Mouse (Mus musculus): ENCODE results near the gene Art4.
"Not testable (repeated sequence)": the region's sequence is repeated elsewhere in the genome, so short reads cannot be mapped to it uniquely, and the experiment has no call there.

Art4 gene

DNA sequence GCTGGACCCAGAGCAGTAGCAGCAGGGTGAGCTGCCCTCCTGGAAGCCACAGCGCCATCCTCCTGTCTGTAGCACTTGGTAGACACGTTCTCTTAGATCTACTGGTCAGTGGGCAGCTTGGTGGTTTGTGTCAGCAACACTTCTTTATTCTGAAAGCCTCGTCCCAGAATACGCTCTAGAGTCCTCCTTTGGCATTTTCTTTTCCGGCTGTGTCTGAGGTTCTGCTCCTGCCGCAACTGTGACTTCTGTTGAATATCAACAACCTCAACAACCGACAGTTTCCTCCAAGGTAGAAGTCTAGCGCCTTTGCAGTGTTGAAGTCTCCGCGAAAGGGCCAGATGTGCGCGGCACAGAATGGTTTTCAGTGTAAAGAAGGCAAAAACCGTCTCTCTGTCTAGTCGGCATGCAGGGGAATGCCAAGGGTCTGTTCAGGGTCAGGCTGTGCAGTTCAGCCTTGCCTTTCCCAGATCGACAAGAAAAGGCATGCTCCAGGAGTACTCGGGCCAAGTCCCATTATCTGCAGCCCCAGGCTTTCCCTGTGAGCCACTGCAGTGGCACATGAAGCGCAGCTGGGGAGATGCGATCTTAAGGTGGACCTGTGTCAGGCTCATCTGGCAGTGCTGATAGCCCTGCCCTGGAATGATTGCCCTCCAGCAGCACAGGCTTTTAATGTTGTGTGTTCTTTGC is at the start of gene Art4:
Gene Art4, minus strand, starts transcription at position 548 of the 687 bp plus-strand sequence.
- DNase-seq (ENCODE audit: low read depth, low spot score): peak; percentile 47

DNA sequence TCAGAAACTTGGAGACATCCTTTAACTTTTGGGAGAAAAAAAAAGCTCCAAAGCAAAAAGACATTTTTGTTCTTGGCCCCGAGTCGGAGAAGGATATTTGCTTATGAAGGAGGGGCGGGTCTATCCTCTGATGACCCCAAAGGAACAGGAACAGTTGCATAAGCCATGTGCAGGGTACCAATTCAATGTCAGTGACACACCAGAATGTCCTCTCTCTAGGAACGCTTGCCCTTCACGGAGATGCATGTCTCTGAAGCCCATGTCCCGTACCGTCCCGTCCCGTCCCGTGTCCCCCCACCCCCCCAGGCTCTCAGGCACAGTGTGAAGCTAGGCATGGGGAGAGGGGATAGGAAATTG is 49.4 kb upstream of the Art4 start:
- no peak for DNase-seq (ENCODE audit: low read depth, low spot score)

DNA sequence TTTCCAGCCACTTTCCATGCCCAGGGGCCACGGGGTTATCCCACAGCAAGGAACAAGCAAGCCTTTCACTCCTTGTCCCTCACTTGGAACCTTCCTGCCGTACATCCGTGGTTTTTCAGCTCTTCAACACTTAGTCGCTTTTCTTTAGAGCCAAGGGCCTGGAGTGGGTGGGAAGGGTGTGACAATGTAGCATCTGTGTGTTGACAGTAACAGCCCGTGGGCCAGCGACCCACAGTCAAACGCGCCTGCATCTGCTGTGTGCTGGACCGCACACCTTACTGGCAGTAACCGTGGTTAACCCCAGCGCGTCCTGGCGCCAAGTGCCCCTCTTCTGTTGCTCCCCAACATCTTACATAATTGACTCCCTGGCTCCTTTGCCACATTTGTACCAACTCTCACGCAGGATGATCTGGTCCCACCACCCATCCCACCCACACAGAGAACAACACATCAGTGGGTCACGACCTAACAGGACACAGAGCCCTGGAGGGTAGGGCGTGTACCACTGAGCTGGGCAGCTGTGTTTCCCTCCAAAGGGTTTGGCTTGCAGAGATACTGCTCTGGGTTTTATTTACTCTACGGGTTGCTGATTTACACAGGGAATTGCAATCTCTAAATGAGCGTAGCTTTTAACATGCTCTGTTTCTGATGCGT is 48.9 kb upstream of the Art4 start:
- no peak for DNase-seq (ENCODE audit: low read depth, low spot score)

DNA sequence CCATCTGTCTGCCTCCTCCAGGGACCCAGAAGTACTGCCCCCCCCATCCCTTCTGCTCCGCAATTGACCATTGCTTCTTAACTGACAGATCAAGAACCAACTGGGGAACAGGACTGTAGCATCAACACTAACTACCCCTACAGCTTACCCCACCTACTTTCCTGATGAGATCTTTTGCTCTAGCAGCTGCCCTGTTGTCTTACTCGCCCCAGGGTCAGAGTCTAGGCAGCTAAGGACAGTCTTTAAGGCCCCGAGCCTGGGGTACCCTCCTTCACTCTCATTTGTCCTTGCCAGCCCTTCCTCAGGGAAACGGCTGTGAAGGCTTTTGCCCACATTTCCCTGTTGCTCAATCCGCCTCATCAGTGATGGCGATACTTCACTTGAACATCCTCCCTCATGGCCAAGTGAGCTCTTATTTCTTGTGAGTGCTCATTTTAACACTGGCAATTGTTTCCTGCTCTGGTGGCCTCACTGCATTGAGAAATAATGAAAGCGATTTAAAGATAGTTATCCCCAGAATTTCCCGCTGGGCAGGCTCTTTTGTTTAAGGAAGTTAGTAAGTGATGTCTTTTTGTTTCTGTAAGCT is 46.4 kb upstream of the Art4 start:
- no peak for DNase-seq (ENCODE audit: low read depth, low spot score)

DNA sequence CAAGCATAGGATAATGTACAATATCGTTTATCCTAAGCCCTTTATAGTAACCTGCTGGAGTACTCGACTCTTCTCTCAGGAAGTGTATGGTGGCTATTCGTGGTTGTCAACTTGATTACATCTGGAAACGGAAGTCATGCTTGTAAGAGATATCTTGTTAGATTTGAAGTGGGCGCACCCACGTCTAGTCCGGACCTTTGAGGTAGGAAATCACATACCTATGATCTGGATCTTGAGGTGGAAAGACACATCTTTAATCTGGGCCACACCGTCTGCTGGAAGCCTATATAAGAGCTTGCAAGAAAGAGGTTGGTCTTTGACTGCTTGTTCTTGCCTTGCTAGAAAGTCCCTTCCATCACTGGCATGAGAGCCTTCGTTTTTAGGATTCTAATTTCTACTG is 45.0 kb upstream of the Art4 start:
- DNase-seq (ENCODE audit: low read depth, low spot score): no peak

DNA sequence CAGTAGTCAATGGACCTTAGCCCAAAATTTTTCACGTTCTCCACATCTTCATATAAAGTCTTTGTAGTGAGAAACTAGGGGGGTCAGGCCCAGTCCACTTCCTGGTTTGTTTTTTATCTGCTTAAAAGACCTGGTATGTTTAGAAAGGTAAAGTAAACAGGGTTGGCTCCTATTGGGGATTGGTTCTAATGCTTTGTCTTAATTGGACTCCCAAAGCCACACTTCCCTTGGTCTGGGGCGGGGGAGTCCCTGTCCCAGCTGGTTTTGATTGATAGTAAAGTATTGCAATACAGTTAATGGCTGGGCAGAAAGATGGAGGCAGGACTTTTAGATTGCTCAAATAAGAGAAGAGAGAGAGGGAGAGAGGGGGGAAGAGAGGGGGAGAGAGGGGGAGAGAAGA is 43.5 kb upstream of the Art4 start:
- DNase-seq (ENCODE audit: low read depth, low spot score): no peak

DNA sequence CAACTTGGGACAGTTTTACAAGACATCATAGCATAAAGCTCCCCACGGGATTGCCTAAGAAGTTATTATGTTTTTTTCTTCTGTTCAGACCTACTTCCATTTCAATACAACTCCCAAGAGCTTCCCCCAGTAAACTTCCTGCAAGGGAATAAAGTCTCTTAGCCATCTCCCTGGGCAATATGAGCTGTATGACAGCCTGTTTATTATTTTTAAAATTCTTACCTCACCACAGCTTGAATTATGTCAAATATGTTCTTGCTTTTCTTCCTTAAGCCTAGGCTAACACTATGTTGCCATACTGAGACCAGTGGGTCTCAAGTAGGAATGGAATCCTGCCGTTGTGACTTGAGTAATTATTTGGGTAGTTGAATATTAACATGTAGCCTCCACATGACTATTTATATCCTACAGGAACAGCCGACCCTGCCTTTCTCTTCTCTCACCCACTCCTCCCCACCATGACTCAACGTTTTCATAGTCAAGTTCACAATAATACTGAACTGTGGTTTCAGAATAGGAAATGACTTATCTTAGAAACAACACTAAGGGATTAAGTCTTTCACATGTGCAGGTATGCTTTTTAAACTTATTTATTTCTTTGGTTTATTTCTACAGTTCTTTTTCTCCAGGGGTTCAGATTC is 43.0 kb upstream of the Art4 start:
- no peak for DNase-seq (ENCODE audit: low read depth, low spot score)

DNA sequence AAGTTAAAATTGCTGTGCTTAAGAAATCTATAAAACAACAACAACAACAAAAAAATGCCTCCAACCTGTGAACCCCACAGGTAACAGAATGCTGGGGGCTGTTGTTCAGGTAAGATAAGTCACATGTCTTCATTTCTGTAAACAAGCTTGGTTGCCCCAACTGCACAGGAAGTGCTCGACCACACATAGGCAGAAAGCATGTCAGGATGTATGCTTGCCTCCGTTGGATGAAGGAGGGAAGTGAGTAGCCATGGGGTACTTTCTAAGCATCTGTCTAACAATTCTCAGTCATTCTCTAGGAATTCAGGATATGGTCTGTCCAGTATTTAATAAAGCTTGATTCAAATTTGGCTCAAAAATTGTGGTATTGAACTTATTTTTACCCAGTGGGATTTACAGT is 41.4 kb upstream of the Art4 start:
- no peak for DNase-seq (ENCODE audit: low read depth, low spot score)

DNA sequence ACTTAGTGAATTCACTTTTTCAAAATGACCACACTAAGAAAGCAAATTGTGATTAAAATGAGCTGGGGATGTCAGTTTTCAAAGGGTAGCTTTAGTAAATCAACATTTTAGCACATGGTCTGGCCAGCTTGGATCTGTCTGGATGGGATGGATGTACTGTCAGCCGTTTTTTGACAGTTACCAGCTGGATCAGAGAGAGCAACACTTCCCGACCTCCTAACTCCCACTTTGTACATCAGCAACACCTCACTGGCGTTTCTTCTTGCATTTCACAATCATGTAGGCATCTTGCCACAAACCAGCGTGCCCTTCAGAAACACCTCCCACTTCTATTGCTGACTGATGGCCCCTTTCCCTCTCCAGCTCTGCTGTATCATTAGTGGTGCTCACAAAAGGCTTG is 40.7 kb upstream of the Art4 start:
- no peak for DNase-seq (ENCODE audit: low read depth, low spot score)

DNA sequence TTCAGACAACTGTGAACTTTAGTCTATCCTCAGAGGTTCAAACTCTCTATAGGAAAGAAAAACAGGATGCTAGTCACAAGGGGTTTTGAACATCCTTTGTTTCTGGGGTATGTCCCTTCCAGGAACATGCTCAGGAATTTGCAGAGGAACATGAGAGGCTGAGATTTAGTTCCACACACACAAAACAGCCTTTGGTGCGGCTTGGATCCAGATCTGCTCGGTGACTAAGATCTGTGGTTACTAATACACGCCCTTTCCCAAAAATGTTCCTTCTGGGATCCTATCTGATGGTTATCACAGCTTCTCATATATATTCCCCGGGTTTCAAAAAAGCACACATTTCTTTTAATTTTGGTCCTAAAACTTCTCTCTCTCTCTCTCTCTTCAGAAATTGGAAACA is 40.3 kb upstream of the Art4 start:
- no peak for DNase-seq (ENCODE audit: low read depth, low spot score)

DNA sequence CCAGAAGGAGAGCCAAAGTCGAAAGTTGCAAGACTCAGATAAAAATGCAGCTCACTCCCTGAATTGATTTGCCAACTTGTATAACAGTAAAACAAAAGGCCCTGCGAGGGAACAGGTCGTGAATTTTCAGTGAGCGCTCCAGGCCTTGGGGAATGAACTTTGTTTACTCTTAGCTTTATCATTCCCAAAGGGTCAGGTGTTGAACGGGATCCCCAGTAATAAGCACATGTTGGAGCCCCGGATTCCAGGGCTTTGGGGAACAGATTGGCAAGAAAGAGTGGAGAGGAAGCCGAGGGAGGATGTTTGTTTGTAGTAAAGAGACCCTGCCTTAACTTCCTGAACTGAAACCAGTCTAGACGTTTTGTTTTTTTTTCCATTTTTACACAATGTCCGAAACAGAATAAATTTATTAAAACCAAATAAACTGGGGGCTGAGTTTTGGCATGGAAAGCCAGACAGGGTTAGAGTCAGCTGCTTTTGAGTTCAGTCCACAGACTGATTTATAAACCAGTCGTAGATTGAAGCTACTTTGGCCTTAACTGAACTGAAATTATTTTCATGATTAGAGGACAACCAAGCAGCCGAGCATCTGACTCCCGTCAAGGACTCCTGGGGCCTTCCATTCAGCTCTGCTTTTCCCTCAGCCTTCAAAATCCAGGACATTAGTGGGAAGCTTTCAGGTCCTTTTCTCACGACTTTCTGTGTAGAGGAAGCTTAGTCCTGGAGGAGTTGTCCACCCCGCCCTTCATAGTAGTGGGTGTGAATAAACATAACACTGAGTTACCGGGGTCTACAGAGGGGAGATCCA is 37.2 kb upstream of the Art4 start:
- DNase-seq (ENCODE audit: low read depth, low spot score): no peak

DNA sequence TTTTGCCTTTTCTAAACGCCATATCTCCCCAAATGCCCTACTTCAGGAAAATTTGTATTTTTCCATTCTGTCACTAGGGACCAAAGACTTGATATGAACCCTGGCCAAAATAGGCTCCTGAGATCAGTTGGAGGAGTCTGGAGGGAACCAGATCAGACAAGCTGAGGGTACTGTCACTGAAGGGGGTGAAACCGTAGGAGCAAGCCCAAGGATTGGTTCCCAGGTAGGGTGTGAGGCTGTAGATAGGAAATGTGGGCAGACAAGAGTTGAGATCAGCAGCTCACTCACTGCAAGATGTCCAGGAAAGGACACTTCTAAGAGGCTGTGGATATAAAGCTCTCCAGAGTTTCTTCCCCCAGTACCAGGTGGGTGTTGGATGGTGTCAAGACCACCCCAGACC is 34.5 kb upstream of the Art4 start:
- DNase-seq (ENCODE audit: low read depth, low spot score): no peak

DNA sequence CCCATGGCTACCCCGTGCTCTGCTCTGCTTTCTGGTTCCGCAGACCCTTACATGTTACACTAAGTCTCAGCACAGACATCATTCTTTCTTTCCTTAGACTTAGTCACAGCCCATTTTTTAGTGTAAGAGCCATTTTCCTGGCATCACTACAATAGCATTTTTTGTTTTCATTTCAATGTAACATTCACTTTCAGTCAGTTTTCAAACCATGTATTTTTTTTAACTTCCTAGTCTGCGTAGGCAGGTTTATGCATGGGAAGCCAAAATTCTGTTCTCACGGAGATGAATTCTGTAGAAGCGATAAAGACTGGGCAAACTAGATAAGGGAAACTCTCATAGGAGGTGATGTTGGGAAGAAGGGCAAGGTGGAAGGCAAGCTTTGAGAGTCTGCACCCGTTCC is 32.0 kb upstream of the Art4 start:
- DNase-seq (ENCODE audit: low read depth, low spot score): no peak

DNA sequence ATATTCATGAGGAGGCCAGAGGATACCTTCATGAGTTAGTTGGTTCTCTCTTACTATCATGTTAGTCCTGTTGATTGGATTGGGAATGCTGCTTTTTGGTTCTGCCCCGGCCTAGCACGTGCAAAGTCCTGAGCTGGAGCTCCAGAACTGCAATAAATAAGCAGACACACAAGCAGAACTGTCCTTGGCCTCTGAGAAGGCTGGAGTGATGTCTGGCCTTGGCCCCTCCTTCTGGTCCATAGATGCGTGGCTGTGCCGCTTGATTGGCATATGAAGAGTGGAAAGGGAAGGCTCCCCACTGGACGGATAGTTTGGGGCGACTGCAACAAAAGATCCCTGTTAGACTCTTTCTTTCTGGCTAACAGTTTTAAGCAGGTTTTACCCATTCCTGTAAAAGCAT is 31.5 kb upstream of the Art4 start:
- DNase-seq (ENCODE audit: low read depth, low spot score): no peak

DNA sequence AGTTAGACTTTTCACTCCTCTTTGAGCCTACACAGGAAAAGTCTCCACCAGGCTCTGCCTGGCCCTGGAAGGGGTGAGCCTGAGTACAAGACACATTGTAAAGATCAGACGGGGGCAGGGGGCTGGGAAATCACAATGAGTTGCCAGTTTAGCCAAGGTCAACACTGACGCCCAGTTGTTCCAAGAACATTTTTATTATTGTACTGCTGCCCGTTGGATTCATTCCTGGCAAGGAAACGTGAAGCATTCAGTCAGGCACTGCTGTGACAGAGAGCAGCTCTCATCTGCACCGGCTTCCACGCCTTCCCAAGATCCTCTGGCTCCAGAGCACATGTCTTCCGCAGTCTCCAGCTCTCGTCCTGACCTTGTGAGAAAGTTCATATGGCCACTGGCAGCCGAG is 30.3 kb upstream of the Art4 start:
- no peak for DNase-seq (ENCODE audit: low read depth, low spot score)

DNA sequence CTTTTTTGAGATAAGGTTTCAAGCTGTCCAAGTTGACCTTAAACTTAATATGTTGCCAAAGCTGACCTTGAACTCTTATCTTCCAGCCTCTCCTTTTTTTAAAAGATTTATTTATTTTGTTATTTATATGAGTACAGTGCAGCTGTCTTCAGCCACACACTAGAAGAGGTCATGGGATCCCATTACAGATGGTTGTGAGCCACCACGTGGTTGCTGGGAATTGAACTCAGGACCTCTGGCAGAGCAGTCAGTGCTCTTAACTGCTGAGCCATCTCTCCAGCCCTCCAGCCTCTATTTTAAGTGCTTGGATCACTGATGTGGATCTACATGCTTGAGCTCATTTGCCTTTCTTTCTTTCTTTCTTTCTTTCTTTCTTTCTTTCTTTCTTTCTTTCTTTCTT is 27.2 kb upstream of the Art4 start:
- DNase-seq (ENCODE audit: low read depth, low spot score): not testable (repeated sequence)

DNA sequence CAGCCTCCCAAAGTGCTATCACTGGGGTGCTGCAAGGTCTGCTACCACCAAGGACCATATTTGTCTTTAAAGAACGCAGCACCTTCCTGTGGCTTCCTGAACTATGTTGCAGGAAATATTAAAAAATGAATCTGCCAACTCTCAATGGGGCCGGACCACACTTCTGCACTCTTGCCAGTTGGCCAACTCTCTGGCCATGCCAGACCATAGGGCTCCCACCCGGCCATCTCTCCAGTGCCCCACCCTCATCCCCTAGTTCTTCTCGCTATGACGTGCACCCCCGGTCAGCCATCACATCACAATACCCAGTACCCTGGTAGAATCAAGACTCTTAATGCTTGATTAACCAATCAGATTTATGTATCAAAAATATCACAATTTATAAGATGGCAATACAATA is 26.4 kb upstream of the Art4 start:
- no peak for DNase-seq (ENCODE audit: low read depth, low spot score)

DNA sequence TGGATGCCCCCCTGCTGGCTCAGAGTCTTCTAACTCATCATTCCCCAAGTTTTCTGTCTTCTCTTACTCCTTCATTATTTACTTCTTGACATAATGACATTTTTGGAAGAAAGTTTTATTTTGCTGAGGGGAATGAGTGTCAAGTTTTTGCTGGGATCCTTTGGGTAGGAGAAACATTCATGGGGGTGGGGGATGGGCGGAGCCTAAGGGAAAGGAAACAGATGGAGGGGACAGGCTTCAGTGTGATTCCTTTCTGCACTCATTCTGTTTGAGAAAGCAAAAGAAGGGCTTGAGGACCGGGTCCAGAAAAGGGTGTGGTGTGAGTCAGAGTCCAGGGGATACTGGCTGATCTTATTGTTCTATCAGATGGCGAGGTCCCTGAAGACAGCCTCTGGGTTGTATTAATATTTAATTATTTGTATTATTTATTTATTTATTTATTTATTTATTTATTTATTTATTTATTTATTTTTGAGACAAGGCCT is 25.9 kb upstream of the Art4 start:
- no peak for DNase-seq (ENCODE audit: low read depth, low spot score)

DNA sequence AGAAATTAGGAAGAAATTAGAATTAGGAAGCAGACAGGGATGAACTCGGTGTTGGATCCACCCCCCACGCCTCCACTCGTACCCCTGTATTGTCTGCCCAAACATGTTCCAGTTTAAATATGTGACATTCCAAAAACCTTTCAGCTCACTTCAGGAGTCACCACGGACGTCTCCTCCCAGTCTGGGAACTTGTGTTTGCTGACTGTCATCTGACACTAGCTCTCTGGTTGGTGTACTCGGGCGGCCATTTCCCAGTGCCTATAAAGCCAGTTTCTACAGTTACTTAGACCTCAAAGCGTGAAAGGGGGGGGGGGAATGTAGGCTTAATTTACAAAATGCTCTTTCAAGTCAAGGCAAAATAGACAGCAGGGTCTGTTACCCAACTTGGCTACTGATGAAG is 24.1 kb upstream of the Art4 start:
- no peak for DNase-seq (ENCODE audit: low read depth, low spot score)

DNA sequence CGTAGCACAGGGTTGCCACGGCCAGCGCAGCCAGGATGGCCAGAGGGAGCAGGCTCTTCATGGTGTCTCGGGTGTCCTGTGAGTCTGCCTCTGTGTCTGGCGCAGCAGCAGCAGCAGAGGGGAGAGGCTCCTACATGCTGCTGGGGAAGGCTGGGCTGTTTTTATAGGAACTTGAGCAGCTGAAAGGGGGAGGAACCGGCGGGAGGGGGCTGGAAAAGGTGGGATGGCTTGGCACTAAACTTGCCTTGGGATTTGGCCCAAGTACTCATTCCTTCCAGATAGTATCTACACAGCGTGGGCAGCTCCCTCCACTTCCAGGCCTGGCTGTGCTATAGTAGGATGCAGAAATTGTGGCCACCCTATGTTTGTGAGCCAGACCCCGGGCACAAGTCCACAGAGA is 18.1 kb upstream of the Art4 start, which contains the start of gene Mgp:
Gene Mgp, minus strand, starts transcription at position 154 of the 400 bp plus-strand sequence.
- no peak for DNase-seq (ENCODE audit: low read depth, low spot score)

DNA sequence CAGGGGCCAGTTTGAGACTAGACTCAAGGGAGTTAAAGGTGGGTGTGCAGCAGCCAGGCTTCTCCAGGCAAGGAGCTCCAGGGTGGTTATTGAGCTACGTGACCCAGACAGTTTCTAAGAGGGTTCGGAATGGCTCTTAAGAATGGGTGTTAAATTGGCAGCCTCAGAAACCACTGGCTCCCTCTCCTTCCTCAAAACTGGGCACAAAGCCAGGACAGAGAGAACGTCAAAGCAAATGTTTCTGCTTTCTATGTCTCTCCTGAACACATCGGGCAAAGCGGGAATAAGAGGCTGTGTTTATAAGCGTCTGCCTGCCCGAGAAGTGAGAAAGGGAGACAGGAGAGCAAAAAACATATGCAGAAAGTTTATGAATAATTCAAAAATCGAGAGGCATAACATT is 17.1 kb upstream of the Art4 start:
- DNase-seq (ENCODE audit: low read depth, low spot score): no peak

DNA sequence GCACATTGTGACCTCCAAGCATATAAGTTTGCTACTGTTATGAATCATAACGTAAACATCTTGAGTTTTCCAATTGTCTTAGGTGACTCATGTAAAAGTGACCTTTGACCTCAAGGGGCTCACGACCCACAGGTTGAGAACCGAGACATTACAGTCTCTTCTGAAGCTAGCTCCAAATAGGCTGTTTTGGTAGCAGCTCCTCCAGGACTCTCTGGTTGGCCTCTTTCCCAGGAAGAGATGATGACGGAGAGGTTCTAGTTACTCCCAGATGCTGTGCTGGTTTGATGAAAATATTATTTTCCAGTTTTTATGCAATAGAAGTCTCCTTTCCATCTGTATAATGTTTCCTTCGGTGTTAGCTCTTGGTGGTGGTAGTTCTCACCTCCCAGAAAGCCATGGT is 11.4 kb upstream of the Art4 start:
- no peak for DNase-seq (ENCODE audit: low read depth, low spot score)

Data from ZHBTc4 (cell line).